Comparison of ENCODE assay signal across 8 mouse cellular contexts in genomic region chr2:90965466-90966080, GRCm38 (mm10). TPM values are rescaled to one million over a fixed set of nuclear protein-coding genes. Genes with fewer than 3 reads are reported as not detected.
A peak's percentile ranks its signal among the peaks of the same experiment; 100 is the strongest.
DNase-seq lines count a peak whose midpoint lies in the region; ATAC-seq and TF ChIP-seq lines count a peak whose summit lies in the region.

No protein-coding gene starts in this region.

- 84% methylated on average over 2 of the region's 2 CpGs for WGBS in forebrain, embryonic 13.5 days
- WGBS in forebrain, embryonic 10.5 days = 89% methylated on average over 2 of the region's 2 CpGs
- WGBS in forebrain, embryonic 16.5 days = 67% methylated on average over 2 of the region's 2 CpGs

- H3K79me2 ChIP-seq in myocyte (ENCODE audit: control insufficient read depth, insufficient read depth) = peaks cover 99% of the 10 kb centered on the region

- ATAC-seq in forebrain, embryonic 13.5 days = no peak
- ATAC-seq in forebrain, embryonic 16.5 days = no peak

- intact Hi-C loops in left cerebral cortex, postnatal 36 days (cut with DNase I) = loop anchor here (2.0 to 10.0 kb wide), 4 partner anchors 25 to 91 kb away; partner anchors contain the start of gene Celf1

- no peak overlapping the region for H3ac ChIP-seq in myocyte (ENCODE audit: control insufficient read depth, insufficient read length)

- H3K9ac ChIP-seq in forebrain, embryonic 13.5 days = no peak overlapping the region
- no peak overlapping the region for H3K9ac ChIP-seq in forebrain, embryonic 16.5 days (replicated peaks; ENCODE audit: low read depth, low read length)

- H3K9me3 ChIP-seq in forebrain, embryonic 13.5 days (replicated peaks) = no peaks in the 10 kb centered on the region
- no peaks in the 10 kb centered on the region for H3K9me3 ChIP-seq in forebrain, embryonic 10.5 days
- H3K9me3 ChIP-seq in forebrain, embryonic 16.5 days (ENCODE audit: control insufficient read depth, low read length) = no peaks in the 10 kb centered on the region

- H3K4me3 ChIP-seq in forebrain, embryonic 13.5 days = no peak overlapping the region
- no peak overlapping the region for H3K4me3 ChIP-seq in forebrain, embryonic 10.5 days
- no peak overlapping the region for H3K4me3 ChIP-seq in forebrain, embryonic 16.5 days (replicated peaks; ENCODE audit: low read length)
- no peak overlapping the region for H3K4me3 ChIP-seq in myocyte

- no peaks in the 10 kb centered on the region for H3K36me3 ChIP-seq in forebrain, embryonic 13.5 days (ENCODE audit: poor library complexity, severe bottlenecking)
- peaks cover 10% of the 10 kb centered on the region; the same call in 1 of the 2 replicates for H3K36me3 ChIP-seq in forebrain, embryonic 10.5 days (replicated peaks)
- no peaks in the 10 kb centered on the region for H3K36me3 ChIP-seq in forebrain, embryonic 16.5 days (ENCODE audit: control insufficient read depth, insufficient read depth)
- peaks cover 6% of the 10 kb centered on the region for H3K36me3 ChIP-seq in myocyte (ENCODE audit: control insufficient read depth, insufficient read depth)

- H3K4me2 ChIP-seq in forebrain, embryonic 13.5 days = no peak overlapping the region
- no peak overlapping the region for H3K4me2 ChIP-seq in forebrain, embryonic 16.5 days (ENCODE audit: low read length)
- H3K4me2 ChIP-seq in myocyte (ENCODE audit: low read depth) = peak overlapping the region; percentile 55

- peak overlapping the region; percentile 3; the same call in 1 of the 2 replicates for H3K27ac ChIP-seq in forebrain, embryonic 13.5 days
- H3K27ac ChIP-seq in forebrain, embryonic 10.5 days = no peak overlapping the region
- peak overlapping the region; percentile 35 for H3K27ac ChIP-seq in forebrain, embryonic 16.5 days (ENCODE audit: low read length)

- DNase-seq in forebrain, embryonic 10.5 days (ENCODE audit: extremely low spot score, low spot score) = no peak
- peak; percentile 46 to 61 for DNase-seq in left cerebral cortex, adult 18-20 months (ENCODE audit: low spot score in 2 of 2)
- DNase-seq in left cerebral cortex, postnatal 36 days (ENCODE audit: low spot score in 2 of 2) = no peak
- DNase-seq in kidney, adult 18-20 months = no peak
- no peak for DNase-seq in cerebellum, postnatal 4 days (ENCODE audit: low spot score in 2 of 2)

- TF ChIP-seq POLR2A in myocyte (IDR thresholded peaks at IDR 0.05; ENCODE audit: insufficient read length, low read depth) = no peak

- peaks cover 21% of the 10 kb centered on the region for H3K4me1 ChIP-seq in forebrain, embryonic 13.5 days
- H3K4me1 ChIP-seq in forebrain, embryonic 10.5 days = peaks cover 7% of the 10 kb centered on the region
- H3K4me1 ChIP-seq in forebrain, embryonic 16.5 days (replicated peaks; ENCODE audit: control insufficient read depth, insufficient read depth, low read length) = peaks cover 21% of the 10 kb centered on the region

- no peaks in the 10 kb centered on the region for H3K27me3 ChIP-seq in forebrain, embryonic 13.5 days
- H3K27me3 ChIP-seq in forebrain, embryonic 10.5 days (ENCODE audit: poor library complexity, severe bottlenecking) = no peaks in the 10 kb centered on the region
- H3K27me3 ChIP-seq in forebrain, embryonic 16.5 days (replicated peaks; ENCODE audit: control insufficient read depth, insufficient read depth, low read length) = no peaks in the 10 kb centered on the region
- H3K27me3 ChIP-seq in myocyte (ENCODE audit: control insufficient read depth, insufficient read depth, insufficient read length) = no peaks in the 10 kb centered on the region

TF ChIP-seq in myocyte, 11 proteins besides CTCF, POLR2A, EP300 and RAD21:
- no peak for TF ChIP-seq CEBPB (IDR thresholded peaks at IDR 0.05; ENCODE audit: insufficient read depth, poor library complexity, severe bottlenecking)
- TF ChIP-seq MYOD1 (IDR thresholded peaks at IDR 0.05; ENCODE audit: control insufficient read depth in 1 of 3, insufficient read length in 2 of 3, low read depth in 2 of 3) = no peak
- TF ChIP-seq TCF12 (IDR thresholded peaks at IDR 0.05; ENCODE audit: insufficient read depth, poor library complexity, severe bottlenecking) = no peak
- no peak for TF ChIP-seq TCF3 (IDR thresholded peaks at IDR 0.05; ENCODE audit: insufficient read length, low read depth)
- no peak for TF ChIP-seq USF1 (IDR thresholded peaks at IDR 0.05; ENCODE audit: low read depth)
- TF ChIP-seq MYOG (IDR thresholded peaks at IDR 0.05; ENCODE audit: control insufficient read depth in 1 of 3, insufficient read depth in 1 of 3, insufficient read length in 2 of 3, low read depth in 2 of 3) = no peak
- no peak for TF ChIP-seq MAX (IDR thresholded peaks at IDR 0.05; ENCODE audit: low read depth)
- no peak for TF ChIP-seq SRF (IDR thresholded peaks at IDR 0.05; ENCODE audit: control insufficient read depth, insufficient read length, low read depth)
- no peak for TF ChIP-seq POLR2AphosphoS2 (IDR thresholded peaks at IDR 0.05; ENCODE audit: insufficient read length, low read depth)
- TF ChIP-seq REST (IDR thresholded peaks at IDR 0.05; ENCODE audit: insufficient read depth, insufficient read length) = no peak
- TF ChIP-seq E2F4 (IDR thresholded peaks at IDR 0.05; ENCODE audit: insufficient read depth) = no peak

RNA-seq across cellular contexts. Expression of gene Celf1, which starts 25.4 kb away (rescaled TPM):
- 132 and 138 TPM in 2 replicates for polyA plus RNA-seq in forebrain, embryonic 13.5 days (2015; fragmentation: Nextera tagmentation; extraction: Ambion mirVana)
- polyA plus RNA-seq in forebrain, embryonic 10.5 days (2016; fragmentation: Nextera tagmentation; extraction: Ambion mirVana) = 156 and 161 TPM in 2 replicates
- 100 to 1,000 TPM; 132 to 148 TPM for total RNA-seq in left cerebral cortex, adult 18-20 months (2021)
- 100 to 1,000 TPM; 145 to 163 TPM for total RNA-seq in left cerebral cortex, postnatal 36 days (2021)
- 130 and 144 TPM in 2 replicates for polyA plus RNA-seq in forebrain, embryonic 16.5 days (2015; fragmentation: Nextera tagmentation; extraction: Ambion mirVana)
- polyA plus RNA-seq in myocyte (2012; fragmentation: generic; extraction: Trizol) = 27.1 TPM

Comparison
In these comparisons a context has a peak if more than half of its experiments do, and no peak if none do; other contexts are left out.
1. DNase-seq: peak in left cerebral cortex, adult 18-20 months (2 of 2); none in forebrain, embryonic 10.5 days (single experiment), left cerebral cortex, postnatal 36 days (0 of 2), kidney, adult 18-20 months (single experiment) and cerebellum, postnatal 4 days (0 of 2).